Mouse (Mus musculus) naive thymus-derived CD4-positive, alpha-beta T cell, adult 2 months (primary cell): ENCODE measurements around the gene Rccd1.

Experiments
- DNase-seq: peaks from one replicate; pipeline ENCODE4 v3.0.0-alpha.2; 2011; ENCODE audit warnings: low read depth

Rccd1 gene

DNA sequence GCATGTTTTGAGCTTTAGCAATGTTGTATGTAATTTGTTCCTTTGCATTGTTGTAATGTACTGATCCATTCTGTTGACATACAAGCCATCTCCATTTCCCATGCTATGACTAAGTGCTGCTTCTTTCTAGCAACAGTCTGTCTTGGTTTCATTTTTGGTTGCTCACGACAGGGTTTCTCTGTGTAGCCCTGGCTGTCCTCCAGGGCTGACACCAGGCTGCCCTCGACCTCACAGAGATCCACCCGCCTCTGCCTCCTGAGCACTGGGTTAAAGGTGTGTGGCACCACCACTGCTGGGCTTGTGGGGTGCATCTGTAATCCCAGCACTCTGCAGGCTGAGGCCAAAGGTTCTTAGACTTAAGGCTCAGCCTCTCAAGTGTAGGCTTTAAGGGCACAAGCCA lies 24.7 kb downstream of the Rccd1 start:
- DNase-seq = no peak

DNA sequence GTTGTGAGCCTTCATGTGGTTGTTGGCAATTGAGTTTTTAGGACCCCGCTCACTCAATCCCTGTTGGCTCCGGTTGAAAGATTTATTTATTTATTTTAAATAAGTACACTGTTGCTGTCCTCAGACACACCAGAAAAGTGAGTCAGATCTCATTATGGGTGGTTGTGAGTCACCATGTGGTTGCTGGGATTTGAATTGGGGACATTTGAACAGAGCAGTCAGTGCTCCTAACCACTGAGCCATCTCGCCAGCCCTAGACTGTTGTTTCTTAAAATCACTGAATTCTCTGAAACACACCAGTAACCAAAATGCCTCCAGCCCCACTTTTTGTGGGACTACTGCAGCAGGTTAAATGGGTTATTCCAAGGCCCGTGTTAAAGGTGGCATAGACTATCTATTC lies 25.5 kb downstream of the Rccd1 start:
- no peak for DNase-seq

- DNase-seq = no peak
Measured at GRCm38 (mm10) chr7:80297041-80297440, 27.2 kb downstream of the Rccd1 start.

DNA sequence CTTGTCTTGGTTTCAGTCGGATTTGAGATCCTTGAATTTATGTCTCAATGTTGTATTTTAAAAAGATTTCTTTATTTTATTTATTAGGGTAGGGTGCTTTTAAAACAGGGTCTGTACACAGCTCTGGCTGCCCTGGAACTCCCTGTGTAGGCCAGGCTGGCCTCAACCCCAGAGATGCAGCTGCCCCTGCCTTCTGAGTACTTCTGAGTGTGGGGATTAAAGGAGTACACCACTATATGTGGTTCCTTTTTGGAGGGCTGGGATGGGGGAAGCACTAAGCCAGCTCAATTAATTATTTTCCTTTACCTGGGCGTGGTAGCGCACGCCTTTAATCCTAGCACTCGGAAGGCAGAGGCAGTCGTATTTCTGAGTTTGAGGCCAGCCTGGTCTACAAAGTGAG lies 27.8 kb downstream of the Rccd1 start:
- no peak for DNase-seq

DNA sequence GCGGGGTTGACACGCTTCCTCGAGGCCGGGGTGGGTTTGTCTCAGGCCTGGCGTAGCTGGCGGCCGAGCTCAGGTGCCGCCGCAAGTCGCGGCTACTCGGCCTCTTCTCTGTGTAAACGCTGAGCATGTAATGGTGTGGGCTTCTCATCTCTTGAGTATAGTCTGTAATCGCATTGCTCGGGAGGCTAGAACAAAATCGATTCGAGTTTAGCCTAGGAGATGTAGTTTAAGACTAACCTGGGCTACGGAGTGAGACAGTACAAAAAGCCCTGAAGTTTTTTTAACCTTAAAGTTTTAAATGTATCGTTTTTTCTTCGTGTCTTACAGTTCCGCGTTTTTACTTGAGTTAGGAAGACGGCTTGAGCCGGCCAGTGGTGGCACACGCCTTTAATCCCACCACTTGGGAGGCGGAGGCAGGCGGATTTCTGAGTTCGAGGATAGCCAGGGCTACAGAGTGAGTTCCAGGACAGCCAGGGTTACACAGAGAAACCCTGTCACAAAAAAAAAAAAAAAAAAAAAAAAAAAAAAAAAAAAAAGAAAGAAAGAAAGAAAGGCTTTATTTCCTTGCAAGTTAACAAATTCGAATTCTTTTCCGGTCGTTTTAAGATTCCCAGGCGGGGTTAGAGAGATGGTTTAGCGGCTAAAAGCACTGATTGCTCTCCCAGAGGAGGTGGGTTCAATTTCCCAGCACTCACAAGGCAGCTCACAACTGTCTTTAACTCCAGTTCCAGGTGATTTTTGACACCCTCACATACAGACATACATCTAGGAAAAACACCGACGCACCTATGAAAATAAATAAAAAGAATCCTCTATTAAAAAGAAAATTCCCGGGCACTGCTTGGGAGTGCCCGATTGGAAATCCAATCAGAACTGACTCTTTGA lies 29.2 kb downstream of the Rccd1 start:
- no peak for DNase-seq

DNA sequence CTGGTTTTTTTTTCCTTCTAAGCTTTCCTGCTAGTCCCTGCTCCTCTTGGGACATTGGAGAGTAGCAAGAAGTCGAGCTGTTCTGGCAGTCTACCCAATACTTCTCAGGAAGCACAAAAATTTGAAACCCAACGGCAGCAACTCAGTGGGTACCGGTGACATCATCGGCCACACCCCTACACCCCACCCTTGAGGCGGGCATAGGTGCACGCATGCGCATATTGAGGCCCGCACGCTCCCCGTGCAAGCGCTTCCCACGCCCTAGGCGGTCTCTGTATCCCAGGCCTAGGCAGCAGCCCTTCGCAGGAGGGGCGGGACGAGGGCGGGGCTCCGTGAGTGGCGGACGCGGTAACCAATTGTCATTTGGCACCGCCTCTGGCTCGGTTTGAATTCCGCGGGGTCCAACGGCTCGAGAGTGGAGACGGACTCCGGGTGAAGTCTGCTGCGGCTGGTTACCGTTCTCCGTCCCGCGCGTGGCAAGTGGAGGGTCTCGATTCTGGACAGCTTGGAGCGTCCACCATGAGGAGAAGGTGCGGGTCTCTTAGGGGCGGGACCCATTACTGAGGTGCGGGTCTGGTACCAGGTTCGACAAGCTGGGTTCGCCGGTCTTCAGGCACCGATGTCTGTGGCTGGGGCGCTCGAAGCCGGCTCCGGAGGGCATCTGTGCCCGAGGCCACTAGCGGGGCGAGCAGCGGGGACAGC lies 30.0 kb downstream of the Rccd1 start, which contains the start of gene Prc1:
Gene Prc1 (plus strand): TSS at position 389 of the 702 bp plus-strand sequence.
- peak; percentile 99 for DNase-seq

DNA sequence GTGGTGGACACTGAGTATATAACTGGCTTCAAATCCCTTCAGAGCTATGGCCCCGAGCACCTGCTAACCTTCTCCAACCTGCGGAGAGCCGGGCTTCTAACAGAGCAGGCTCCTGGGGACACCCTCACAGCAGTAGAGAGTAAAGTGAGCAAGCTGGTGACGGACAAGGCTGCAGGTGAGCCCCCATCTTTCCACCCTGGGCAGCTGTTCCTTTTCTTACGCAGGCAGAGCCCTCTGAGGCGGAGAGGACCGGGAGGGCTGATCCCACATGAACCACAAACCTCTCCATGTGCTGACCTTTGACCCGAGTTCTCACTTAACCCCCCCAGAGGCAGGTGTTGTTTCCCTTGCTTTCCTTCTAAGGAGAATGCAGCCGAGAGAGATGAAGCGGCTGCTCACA lies 36.5 kb downstream of the Rccd1 start:
- DNase-seq = no peak

DNA sequence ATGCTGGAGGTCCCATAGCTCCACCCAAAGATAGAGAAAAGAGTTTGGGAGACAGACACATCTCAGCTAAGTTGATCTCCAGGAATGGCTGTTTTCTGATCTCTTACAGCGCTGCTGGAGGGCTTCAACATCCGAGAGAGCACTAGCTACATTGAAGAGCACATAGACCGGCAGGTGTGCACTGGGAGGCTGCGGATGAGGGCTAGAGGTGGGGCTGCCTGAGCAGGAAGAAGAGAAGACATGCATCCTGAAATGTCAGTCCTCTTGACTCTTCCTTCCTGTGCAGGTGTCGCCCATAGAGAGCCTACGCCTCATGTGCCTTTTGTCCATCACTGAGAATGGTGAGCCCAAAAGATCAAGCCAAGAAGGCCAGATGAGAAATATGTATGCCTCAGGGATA lies 38.5 kb downstream of the Rccd1 start:
- DNase-seq = no peak

DNA sequence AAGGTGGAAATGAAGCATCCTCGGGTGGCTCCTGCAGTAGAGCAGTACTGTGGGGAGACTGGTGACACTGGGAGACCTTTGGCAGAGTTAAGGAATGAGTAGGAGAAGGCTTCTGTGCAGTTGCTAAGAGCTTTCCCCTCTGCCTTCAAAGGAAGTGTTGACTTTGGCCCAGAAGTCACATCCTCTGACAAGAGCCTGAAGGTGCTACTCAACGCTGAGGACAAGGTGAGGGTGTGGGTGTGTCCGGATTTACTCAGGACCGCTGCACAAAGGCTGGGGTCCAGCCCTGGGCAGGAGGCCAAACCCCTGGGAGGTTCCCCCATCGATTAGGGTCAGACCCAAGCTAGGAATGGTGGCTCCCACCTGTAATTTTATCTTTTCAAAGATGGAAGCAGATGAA lies 39.9 kb downstream of the Rccd1 start:
- no peak for DNase-seq

- no peak for DNase-seq
Measured at GRCm38 (mm10) chr7:80283226-80283918, 40.9 kb downstream of the Rccd1 start.

GRCm38 (mm10) chr7:80281646-80282045 lies 42.6 kb downstream of the Rccd1 start:
- no peak for DNase-seq

DNA sequence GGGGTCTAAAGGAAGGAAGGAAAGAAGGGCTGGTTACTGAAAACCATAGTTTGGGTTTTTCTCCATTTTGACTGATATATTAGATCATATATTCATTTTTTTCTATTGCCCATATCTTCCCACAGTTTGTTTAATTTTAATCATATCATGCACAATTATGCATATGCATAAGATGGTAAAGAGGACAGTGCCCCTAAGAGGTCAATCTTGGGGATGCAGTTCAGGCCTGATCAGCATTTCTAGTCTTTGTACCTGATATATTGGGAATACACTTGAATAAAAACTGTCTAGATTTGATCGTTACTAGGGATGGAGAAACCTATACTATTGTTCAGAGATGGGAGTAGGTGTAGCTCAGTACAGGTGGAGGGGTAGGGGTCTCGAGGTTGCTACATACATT lies 43.3 kb downstream of the Rccd1 start:
- DNase-seq = no peak

DNA sequence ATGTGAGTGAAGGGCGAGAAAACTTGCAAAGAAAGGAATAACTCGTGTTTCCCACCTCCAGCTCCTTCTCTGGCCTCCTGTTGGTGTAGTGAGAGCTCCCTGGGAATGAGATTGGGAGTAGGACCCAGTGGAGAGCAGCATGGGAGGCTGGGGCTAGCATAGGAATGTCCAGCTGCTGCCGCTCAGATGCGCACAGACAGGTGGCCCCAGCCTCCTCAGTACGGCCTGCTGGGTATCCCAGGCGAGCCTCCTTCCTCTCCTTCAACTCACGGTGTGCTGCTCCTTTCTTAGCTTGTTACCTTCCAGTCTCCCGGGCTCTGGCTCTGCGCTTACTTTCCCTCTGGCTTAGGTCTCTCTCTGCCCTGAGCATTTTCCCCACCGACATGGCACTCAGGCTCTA lies 44.2 kb downstream of the Rccd1 start:
- no peak for DNase-seq

DNA sequence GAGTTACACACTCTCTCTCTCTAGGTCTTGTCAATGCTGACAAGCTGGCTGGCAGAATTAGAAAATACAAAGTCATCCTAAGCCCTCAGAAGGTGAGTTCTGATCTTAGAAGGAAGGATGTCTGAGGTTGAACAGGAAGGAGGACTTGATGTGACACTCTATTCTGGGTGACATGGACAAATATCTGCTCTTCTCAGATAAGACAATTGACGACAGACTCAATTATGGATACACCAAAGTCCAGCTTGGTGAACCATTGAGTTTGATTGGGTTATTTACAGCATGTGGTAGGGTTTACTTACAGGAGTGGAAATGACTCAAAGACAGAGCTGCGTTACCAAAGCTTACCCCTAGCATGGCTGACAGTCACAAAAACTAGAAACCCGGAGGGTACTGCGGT lies 47.9 kb downstream of the Rccd1 start:
- DNase-seq = no peak

- no peak for DNase-seq
Measured at GRCm38 (mm10) chr7:80273456-80273855, 50.8 kb downstream of the Rccd1 start.

DNA sequence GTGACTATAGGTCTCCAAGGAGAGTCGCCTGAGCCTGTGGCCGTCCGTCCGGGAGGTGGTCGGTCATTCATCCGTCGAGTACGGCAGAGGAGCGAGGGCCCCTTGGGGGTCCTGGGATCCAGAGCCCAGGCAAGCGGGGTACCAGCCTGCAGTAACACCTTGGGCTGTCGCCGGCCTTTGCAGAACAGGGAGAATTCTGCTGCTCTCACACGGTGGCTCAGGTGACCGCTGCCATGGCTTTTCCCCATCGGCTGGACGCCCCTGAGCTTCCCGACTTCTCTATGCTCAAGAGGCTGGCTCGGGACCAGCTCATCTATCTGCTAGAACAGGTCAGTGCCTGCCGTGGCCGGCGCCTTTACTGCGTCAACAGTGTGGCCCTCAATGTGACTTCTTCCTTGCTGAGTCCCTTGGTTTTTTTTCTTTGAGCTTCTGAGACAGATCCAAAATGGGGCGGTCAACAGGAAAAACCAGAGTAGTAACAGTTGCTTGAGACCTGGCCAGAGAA lies 54.5 kb downstream of the Rccd1 start:
- no peak for DNase-seq

GRCm38 (mm10) chr7:80268897-80269750 lies 55.1 kb downstream of the Rccd1 start, which contains the start of gene Vps33b:
TSS of gene Vps33b (plus strand) at chr7:80269649.
- DNase-seq = peak; percentile 95

- DNase-seq = no peak
Measured at GRCm38 (mm10) chr7:80267764-80268163, 56.5 kb downstream of the Rccd1 start.

DNA sequence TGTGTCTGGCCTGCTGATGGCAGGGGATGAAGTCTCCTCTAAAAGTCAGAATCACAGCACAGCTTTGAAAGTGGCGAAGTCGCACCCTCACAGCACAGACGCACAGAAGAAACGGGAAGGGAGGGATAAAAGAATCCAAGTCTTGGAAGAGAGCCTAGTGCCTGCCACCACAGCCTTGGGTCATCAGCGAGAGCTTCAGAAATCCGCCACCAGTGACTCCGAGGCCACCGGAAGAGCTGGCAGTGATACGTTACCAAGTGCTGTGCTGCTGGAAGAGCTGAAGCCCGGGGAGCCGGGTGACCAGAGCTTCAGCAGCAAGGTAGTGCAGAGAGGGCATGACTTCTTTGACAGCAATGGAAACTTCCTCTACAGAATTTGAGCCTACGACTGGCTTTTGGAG lies 59.6 kb downstream of the Rccd1 start:
- no peak for DNase-seq

- no peak for DNase-seq
Measured at GRCm38 (mm10) chr7:80261372-80261990, 62.8 kb downstream of the Rccd1 start.
